Mouse (Mus musculus) midbrain, embryonic 14.5 days (tissue): Measurements from ENCODE around the gene Efna1. TPM values are rescaled to one million over a fixed set of nuclear protein-coding genes. Genes with fewer than 3 reads are reported as not detected.
A peak's percentile ranks its signal among the peaks of the same experiment; 100 is the strongest.

Experiments used
- ATAC-seq: fragments of 200-750 bp; cut with Nextera tagmentation; 2 replicates; pipeline ENCODE4 v1.8.0; 2017; ENCODE audit warnings: moderate number of reproducible peaks, moderate library complexity; ENCODE audit not compliant: low FRiP score, low TSS enrichment
- DNase-seq: peaks from one replicate; pipeline ENCODE4 v3.0.0-alpha.2; 2015
- H3K27ac ChIP-seq: fragments of 300-500 bp; sonication (generic); replicated peaks from 2 replicates; pipeline ENCODE4 v1.5.1; 2014; ENCODE audit warnings: mild to moderate bottlenecking, low read depth, low read length, moderate library complexity
- H3K27me3 ChIP-seq: fragments of 300-500 bp; sonication (generic); 2 replicates; pipeline ENCODE4 v1.6.1; 2014; ENCODE audit warnings: low read length, control low read depth, mixed read lengths; ENCODE audit not compliant: control insufficient read depth, insufficient read depth
- H3K36me3 ChIP-seq: fragments of 300-500 bp; sonication (generic); 2 replicates; pipeline ENCODE4 v1.6.1; 2014; ENCODE audit warnings: low read length, control low read depth; ENCODE audit not compliant: control insufficient read depth, insufficient read depth
- H3K4me1 ChIP-seq: fragments of 300-500 bp; sonication (generic); 2 replicates; pipeline ENCODE4 v1.6.1; 2014; ENCODE audit warnings: mild to moderate bottlenecking, antibody characterized with exemption, low read length, control low read depth; ENCODE audit not compliant: control insufficient read depth, insufficient read depth
- H3K4me2 ChIP-seq: fragments of 300-500 bp; sonication (generic); 2 replicates; pipeline ENCODE4 v1.6.1; 2014; ENCODE audit warnings: mild to moderate bottlenecking, low read length, moderate library complexity
- H3K4me3 ChIP-seq: fragments of 300-500 bp; sonication (generic); replicated peaks from 2 replicates; pipeline ENCODE4 v1.5.1; 2014; ENCODE audit warnings: low read depth, low read length
- H3K9ac ChIP-seq: fragments of 300-500 bp; sonication (generic); replicated peaks from 2 replicates; pipeline ENCODE4 v1.6.1; 2014; ENCODE audit warnings: mild to moderate bottlenecking, low read length, moderate library complexity
- H3K9me3 ChIP-seq: fragments of 300-500 bp; sonication (generic); 2 replicates; pipeline ENCODE4 v1.6.1; 2016; ENCODE audit warnings: low read length, control low read depth, mixed read lengths; ENCODE audit not compliant: control insufficient read depth
- WGBS: fragments of 180-500 bp; shearing (Covaris S2); extraction: QIAGEN DNeasy Blood & Tissue Kit; methylation state at CpG from one replicate; pipeline ENCODE4 v1.1.7; 2014; 5-methylcytosine and 5-hydroxymethylcytosine counted together
- polyA plus RNA-seq: library from polyadenylated mRNA; unstranded; fragments of >200 nt; fragmentation: Nextera tagmentation; extraction: Ambion mirVana; gene quantifications from 2 replicates; pipeline ENCODE4 v1.2.1, GENCODE M21; 2014

The Efna1 gene
- polyA plus RNA-seq, result 5.2 and 8.7 TPM in 2 replicates

DNA sequence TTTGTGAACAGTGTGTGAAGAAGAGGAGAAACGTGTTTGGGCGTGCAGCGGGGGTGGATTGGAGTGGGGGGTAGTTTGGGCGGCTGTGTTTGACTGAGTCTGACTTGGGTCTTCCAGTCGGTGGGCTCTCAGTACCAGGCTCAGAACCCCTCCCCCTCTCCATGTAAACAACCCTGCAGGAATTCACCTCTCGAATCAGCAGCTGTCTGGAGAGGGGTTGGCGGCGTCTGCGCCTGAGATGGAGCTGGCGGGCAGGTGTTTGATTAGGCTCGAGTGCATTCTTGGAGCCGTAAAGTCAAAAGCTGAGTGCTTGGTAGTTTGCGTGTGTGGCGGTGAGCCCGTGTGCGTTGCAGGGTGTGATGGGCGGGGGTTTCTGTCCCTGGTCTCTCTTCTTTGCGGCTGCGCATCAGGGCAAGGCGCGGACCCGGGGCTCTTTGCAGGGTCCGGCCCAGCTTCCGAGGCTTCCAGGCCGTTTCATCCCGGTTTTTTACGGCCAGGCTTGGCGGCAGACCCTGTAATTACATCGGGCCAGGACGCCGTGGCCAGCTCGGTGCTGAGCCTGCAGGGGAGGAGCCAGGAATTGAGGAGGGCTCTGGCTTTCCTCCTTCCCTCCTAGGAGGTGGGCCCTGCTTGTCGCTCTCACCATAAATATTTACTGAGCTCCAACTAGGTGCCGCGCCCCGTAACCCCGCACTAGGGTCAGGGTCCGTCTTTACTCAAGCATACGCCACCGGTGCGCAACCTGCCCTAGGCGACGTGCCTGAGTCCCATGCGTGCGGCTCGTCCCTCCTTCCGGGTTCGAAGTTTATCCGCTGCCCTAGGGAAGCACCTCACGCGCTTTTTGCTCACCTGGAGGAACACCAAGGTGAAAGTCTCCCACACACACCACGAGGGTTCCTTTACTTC is at the start of gene Efna1:
Gene Efna1, minus strand, starts transcription at position 537 of the 906 bp plus-strand sequence.
- ATAC-seq, result peak; percentile 34; the same call in 1 of the 2 replicates
- peak within 1 kb of the TSS; percentile 57 for H3K9ac ChIP-seq
- H3K9me3 ChIP-seq, result no peaks in the 10 kb centered on the region
- H3K4me3 ChIP-seq, result peak within 1 kb of the TSS; percentile 44
- no peak within 1 kb of the TSS; the same call in 1 of the 2 replicates for H3K27ac ChIP-seq
- DNase-seq, result peak; percentile 65
- under 1% methylated on average over 52 of the region's 52 CpGs for WGBS
- H3K27me3 ChIP-seq, result peaks cover 29% of the 10 kb centered on the region
- H3K4me1 ChIP-seq, result peaks cover 21% of the 10 kb centered on the region; the same call in 1 of the 2 replicates
- peak within 1 kb of the TSS; percentile 93 for H3K4me2 ChIP-seq
- H3K36me3 ChIP-seq, result no peaks in the 10 kb centered on the region

DNA sequence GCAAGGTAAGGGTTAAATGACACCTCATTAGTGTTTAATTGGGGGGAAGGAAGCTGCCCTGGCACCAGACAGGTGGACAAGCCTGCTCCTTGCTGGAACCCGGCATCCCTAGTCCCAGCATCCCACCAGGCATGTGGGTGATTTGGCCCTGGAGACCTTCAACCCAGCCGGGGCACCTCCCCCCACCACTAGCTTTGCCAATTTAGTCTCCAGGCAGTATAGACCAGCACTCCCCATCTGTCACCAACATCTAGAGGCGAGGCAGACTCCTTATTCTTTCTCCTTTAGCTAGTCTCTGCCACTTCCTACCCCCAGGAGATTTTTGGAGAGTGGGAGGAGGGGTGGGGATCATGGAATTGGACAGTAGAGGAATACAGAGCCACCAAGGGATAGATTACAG is 49.4 kb upstream of the Efna1 start:
- WGBS, result 44% methylated on average over 3 of the region's 3 CpGs
- no peaks in the 10 kb centered on the region for H3K27me3 ChIP-seq
- H3K4me3 ChIP-seq, result no peak overlapping the region
- no peak overlapping the region for H3K4me2 ChIP-seq
- ATAC-seq (no peak), DNase-seq (no peak)
- H3K27ac ChIP-seq, result no peak overlapping the region
- H3K9ac ChIP-seq, result no peak overlapping the region
- H3K4me1 ChIP-seq, result peaks cover 36% of the 10 kb centered on the region
- no peaks in the 10 kb centered on the region for H3K9me3 ChIP-seq
- H3K36me3 ChIP-seq, result no peaks in the 10 kb centered on the region

GRCm38 (mm10) chr3:89328623-89329022 is 47.7 kb upstream of the Efna1 start:
- ATAC-seq, result no peak
- peak; percentile 28 for DNase-seq
- no peak overlapping the region for H3K9ac ChIP-seq
- H3K27ac ChIP-seq, result no peak overlapping the region
- no peak overlapping the region for H3K4me3 ChIP-seq
- 13% methylated on average over 4 of the region's 4 CpGs for WGBS
- peaks cover 36% of the 10 kb centered on the region for H3K4me1 ChIP-seq
- H3K4me2 ChIP-seq, result no peak overlapping the region
- no peaks in the 10 kb centered on the region for H3K9me3 ChIP-seq
- no peaks in the 10 kb centered on the region for H3K27me3 ChIP-seq
- H3K36me3 ChIP-seq, result no peaks in the 10 kb centered on the region

DNA sequence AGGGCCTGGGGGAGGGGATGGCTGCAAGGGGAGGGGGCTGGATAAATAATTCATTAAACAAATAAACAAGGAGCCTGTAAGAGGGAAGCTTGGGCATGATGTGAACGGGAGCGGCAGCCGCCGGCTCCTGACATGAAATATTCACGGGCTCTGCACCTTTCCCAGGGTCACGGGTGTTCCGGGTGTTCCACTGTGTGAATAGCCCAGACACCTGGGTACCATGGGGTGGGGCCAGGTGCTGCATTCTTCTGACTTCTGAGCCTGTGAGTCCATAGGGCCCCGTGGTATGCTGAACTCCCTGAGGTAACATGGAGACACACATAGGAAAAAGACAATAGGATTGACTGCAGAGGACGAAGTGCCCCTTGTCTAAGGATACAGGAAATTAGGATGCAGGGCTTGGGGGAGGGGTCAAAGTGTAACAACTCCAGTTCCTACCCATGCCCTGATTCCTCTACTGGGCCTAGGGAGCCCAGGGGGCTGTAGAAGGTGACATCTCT is 46.5 kb upstream of the Efna1 start:
- no peaks in the 10 kb centered on the region for H3K36me3 ChIP-seq
- no peaks in the 10 kb centered on the region for H3K27me3 ChIP-seq
- WGBS, result 44% methylated on average over 9 of the region's 9 CpGs
- no peak for ATAC-seq
- peaks cover 28% of the 10 kb centered on the region for H3K4me1 ChIP-seq
- peak; percentile 44 for DNase-seq
- H3K27ac ChIP-seq, result peak overlapping the region; percentile 60; the same call in 1 of the 2 replicates
- H3K4me3 ChIP-seq, result no peak overlapping the region
- H3K9ac ChIP-seq, result no peak overlapping the region
- no peaks in the 10 kb centered on the region for H3K9me3 ChIP-seq
- H3K4me2 ChIP-seq, result no peak overlapping the region

DNA sequence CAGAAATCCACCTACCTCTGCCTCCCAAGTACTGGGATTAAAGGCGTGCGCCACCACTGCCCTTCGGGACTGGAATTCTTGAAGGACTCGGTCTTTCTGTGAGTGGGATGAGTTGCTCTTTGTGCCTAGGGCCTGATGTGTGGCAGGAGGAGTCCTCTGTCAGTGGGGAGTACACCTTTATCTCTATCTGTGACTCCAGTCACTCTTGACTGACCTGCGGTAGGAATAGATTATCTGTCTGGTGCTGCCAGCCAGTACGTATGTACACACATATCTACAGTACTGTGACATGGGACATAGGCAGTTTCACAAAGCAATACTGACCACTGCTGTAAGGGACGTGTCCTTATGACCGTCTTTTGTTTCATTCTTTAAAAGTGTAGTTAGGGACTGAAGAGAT is 44.9 kb upstream of the Efna1 start:
- no peaks in the 10 kb centered on the region for H3K36me3 ChIP-seq
- WGBS, result 92% methylated on average over 8 of the region's 8 CpGs
- peaks cover 19% of the 10 kb centered on the region for H3K4me1 ChIP-seq
- DNase-seq, result no peak
- H3K4me3 ChIP-seq, result no peak overlapping the region
- no peak overlapping the region for H3K9ac ChIP-seq
- H3K9me3 ChIP-seq, result no peaks in the 10 kb centered on the region
- ATAC-seq, result no peak
- no peak overlapping the region for H3K27ac ChIP-seq
- H3K4me2 ChIP-seq, result no peak overlapping the region
- H3K27me3 ChIP-seq, result no peaks in the 10 kb centered on the region

DNA sequence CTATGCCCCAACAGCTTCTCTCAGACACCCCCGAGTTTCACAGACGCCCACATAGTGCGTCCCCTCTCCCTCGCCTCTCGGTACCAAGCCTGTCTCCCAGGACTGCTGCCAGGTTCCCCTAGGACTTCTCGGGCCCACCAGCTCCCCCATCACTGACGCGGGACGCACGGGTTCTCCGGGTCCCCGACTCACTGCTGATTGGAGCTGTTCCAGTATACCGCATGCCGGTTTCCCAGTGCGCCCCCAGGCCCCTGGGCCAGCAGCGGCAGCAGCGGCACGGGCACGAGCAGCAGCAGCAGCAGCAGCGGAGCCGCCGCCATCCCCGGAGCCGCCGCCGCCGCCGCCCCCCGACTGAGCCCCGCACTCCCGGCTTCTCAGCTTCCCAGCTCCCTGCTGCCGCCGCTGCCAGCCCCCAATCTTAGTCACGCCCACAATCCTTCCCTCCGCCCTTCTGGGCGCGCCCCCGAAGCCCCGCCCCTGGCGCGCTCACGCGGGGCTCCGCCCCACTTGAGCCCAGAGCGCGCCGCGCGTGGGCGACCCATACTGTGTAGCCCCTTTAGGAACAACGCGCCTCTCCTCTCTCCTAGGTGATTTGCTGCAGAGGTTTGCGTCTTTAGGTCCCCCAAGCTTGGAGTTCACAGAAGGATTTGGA is 41.7 kb upstream of the Efna1 start, which contains the start of gene Efna3:
Gene Efna3, minus strand, starts transcription at position 452 of the 652 bp plus-strand sequence.
- Histone ChIP-seq H3K4me3 (peak within 1 kb of the TSS; percentile 69), H3K27me3 (peaks cover 24% of the 10 kb centered on the region), H3K9ac (peak within 1 kb of the TSS; percentile 84), H3K4me2 (peak within 1 kb of the TSS; percentile 80), H3K4me1 (peaks cover 32% of the 10 kb centered on the region), H3K27ac (peak within 1 kb of the TSS; percentile 89), H3K36me3 (no peaks in the 10 kb centered on the region), H3K9me3 (no peaks in the 10 kb centered on the region)
- DNase-seq (peak; percentile 95), ATAC-seq (peak; percentile 57)
- WGBS, result under 1% methylated on average over 53 of the region's 53 CpGs

GRCm38 (mm10) chr3:89322131-89322500 is 41.2 kb upstream of the Efna1 start:
- Histone ChIP-seq H3K9me3 (no peaks in the 10 kb centered on the region), H3K4me1 (peaks cover 33% of the 10 kb centered on the region), H3K4me2 (peak overlapping the region; percentile 80), H3K36me3 (no peaks in the 10 kb centered on the region), H3K4me3 (peak overlapping the region; percentile 69), H3K9ac (peak overlapping the region; percentile 84), H3K27ac (peak overlapping the region; percentile 89), H3K27me3 (peaks cover 25% of the 10 kb centered on the region)
- no peak for DNase-seq
- 1% methylated on average over 14 of the region's 14 CpGs for WGBS
- ATAC-seq, result no peak

GRCm38 (mm10) chr3:89321183-89322130 is 40.5 kb upstream of the Efna1 start:
- no peaks in the 10 kb centered on the region for H3K9me3 ChIP-seq
- peaks cover 25% of the 10 kb centered on the region for H3K27me3 ChIP-seq
- peak overlapping the region; percentile 80 for H3K4me2 ChIP-seq
- peak overlapping the region; percentile 69 for H3K4me3 ChIP-seq
- H3K36me3 ChIP-seq, result no peaks in the 10 kb centered on the region
- 1% methylated on average over 64 of the region's 66 CpGs for WGBS
- peak; percentile 16; the same call in 1 of the 2 replicates for ATAC-seq
- H3K4me1 ChIP-seq, result peaks cover 37% of the 10 kb centered on the region
- H3K9ac ChIP-seq, result peak overlapping the region; percentile 84
- H3K27ac ChIP-seq, result peak overlapping the region; percentile 89
- DNase-seq, result peak; percentile 68
